Mouse (Mus musculus): ENCODE results near the gene Ranbp3l.

- no peak for TF ChIP-seq POLR2A (IDR thresholded peaks at IDR 0.05; ENCODE audit: insufficient read length, low read depth)
- no peak for TF ChIP-seq USF1 (IDR thresholded peaks at IDR 0.05; ENCODE audit: low read depth)
- TF ChIP-seq TCF12 (IDR thresholded peaks at IDR 0.05; ENCODE audit: insufficient read depth, poor library complexity, severe bottlenecking), result no peak
- TF ChIP-seq MYOG (IDR thresholded peaks at IDR 0.05; ENCODE audit: control insufficient read depth in 1 of 3, insufficient read depth in 1 of 3, insufficient read length in 2 of 3, low read depth in 2 of 3), result no peak
- no peak for TF ChIP-seq CEBPB (IDR thresholded peaks at IDR 0.05; ENCODE audit: insufficient read depth, poor library complexity, severe bottlenecking)
- TF ChIP-seq TCF3 (IDR thresholded peaks at IDR 0.05; ENCODE audit: insufficient read length, low read depth), result no peak
These were observed 126.6 kb downstream of the Ranbp3l start for GRCm38 (mm10) chr15:9094366-9094750.

Measured in myocyte (in vitro differentiated cells).